Mouse (Mus musculus): ENCODE results near the gene Pomt1. TPM values are rescaled to one million over a fixed set of nuclear protein-coding genes. Genes with fewer than 3 reads are reported as not detected.
"Not testable (repeated sequence)": the region's sequence is repeated elsewhere in the genome, so short reads cannot be mapped to it uniquely, and the experiment has no call there.

The Pomt1 gene
- polyA plus RNA-seq, 1 experiment from 2014 or later, result 6.4 TPM

GRCm38 (mm10) chr2:32294348-32294747, 58.0 kb downstream of the Pomt1 start:
- DNase-seq, result no peak
- ATAC-seq, result no peak
- H3K36me3 ChIP-seq (replicated peaks; ENCODE audit: insufficient read depth, low read length), result peaks cover 39% of the 10 kb centered on the region
- H3K4me3 ChIP-seq (ENCODE audit: low read depth, low read length), result no peak overlapping the region
- H3K27me3 ChIP-seq (ENCODE audit: insufficient read depth, low read length), result no peaks in the 10 kb centered on the region
- H3K9me3 ChIP-seq (ENCODE audit: low read length), result no peaks in the 10 kb centered on the region
- H3K9ac ChIP-seq (replicated peaks), result no peak overlapping the region
- no peak overlapping the region for H3K27ac ChIP-seq (ENCODE audit: low read depth)
- no peak overlapping the region for H3K4me2 ChIP-seq (ENCODE audit: low read depth, low read length)
- WGBS (ENCODE audit: insufficient replicate concordance), result 88% methylated on average over 8 of the region's 8 CpGs
- TF ChIP-seq EP300 (IDR thresholded peaks at IDR 0.05; ENCODE audit: low read depth) (no peak), CTCF (IDR thresholded peaks at IDR 0.05; ENCODE audit: low read depth) (no peak)
- H3K4me1 ChIP-seq (ENCODE audit: insufficient read depth), result peaks cover 11% of the 10 kb centered on the region

DNA sequence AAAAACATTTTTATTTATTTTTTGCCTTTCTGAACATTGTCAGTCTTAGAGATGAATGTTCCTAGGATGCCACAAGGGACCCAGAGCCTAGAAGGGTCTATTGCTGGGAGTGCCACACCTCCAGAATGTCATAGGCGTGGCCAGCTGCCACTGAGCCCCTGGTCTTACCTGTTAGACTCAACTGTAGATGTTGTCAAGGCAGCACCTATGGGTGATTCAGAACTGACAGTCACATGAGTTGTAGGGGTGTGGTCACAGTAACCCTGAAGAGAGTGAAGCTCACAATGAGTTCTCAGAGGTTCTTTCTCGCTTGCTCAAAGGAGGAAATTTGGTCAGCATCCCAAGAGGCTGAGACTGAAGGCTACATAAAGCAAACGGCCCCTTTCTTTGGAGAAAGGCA, 58.9 kb downstream of the Pomt1 start:
- H3K27me3 ChIP-seq (ENCODE audit: insufficient read depth, low read length), result no peaks in the 10 kb centered on the region
- 90% methylated on average over 3 of the region's 3 CpGs for WGBS (ENCODE audit: insufficient replicate concordance)
- H3K4me2 ChIP-seq (ENCODE audit: low read depth, low read length), result no peak overlapping the region
- ATAC-seq, result no peak
- TF ChIP-seq EP300 (IDR thresholded peaks at IDR 0.05; ENCODE audit: low read depth), result no peak
- TF ChIP-seq CTCF (IDR thresholded peaks at IDR 0.05; ENCODE audit: low read depth), result no peak
- H3K27ac ChIP-seq (ENCODE audit: low read depth), result no peak overlapping the region
- no peak for DNase-seq
- peaks cover 4% of the 10 kb centered on the region; the same call in 1 of the 2 replicates for H3K4me1 ChIP-seq (ENCODE audit: insufficient read depth)
- no peaks in the 10 kb centered on the region for H3K9me3 ChIP-seq (ENCODE audit: low read length)
- no peak overlapping the region for H3K9ac ChIP-seq (replicated peaks)
- no peak overlapping the region for H3K4me3 ChIP-seq (ENCODE audit: low read depth, low read length)
- H3K36me3 ChIP-seq (replicated peaks; ENCODE audit: insufficient read depth, low read length), result peaks cover 48% of the 10 kb centered on the region

DNA sequence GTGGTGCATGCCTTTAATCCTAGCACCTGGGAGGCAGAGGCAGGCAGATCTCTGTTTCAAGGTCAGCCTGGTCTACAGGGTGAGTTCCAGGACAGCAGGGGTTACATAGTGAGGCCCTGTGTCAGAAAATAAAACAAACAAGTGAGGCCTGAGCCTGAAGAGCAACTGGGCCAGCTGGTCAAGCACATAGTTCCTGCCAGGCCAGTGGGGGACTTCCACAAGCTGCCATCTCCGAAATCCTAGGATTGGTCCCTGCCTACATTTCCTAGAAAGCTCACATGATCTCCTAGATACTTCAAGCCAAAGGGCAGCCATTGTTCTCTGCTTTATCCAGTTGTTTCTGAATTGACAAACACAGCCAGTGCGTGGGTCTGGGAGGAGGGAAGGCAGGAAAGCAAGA, 59.5 kb downstream of the Pomt1 start:
- 67% methylated on average over 2 of the region's 2 CpGs for WGBS (ENCODE audit: insufficient replicate concordance)

DNA sequence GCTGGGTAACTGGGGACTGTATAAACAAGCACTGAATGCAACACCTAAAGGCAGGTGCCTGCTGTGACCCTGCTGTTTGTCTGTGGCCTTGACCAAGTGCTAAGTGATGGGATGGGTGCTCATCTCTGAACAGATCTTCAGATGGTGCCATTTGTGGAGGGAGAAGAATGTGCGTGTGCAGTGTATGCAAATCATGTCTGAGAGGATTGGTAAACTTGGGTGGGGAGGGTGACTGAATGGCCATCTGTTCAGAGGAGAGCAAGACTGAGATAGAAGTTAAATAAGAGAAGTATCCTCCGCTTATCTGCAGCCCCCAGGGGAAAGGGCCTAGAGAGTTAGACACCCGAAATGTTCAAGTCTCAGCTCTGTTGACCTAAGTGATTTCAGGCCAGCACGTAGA, 63.1 kb downstream of the Pomt1 start:
- DNase-seq (no peak), ATAC-seq (no peak)
- 81% methylated on average over 4 of the region's 4 CpGs for WGBS (ENCODE audit: insufficient replicate concordance)
- TF ChIP-seq EP300 (IDR thresholded peaks at IDR 0.05; ENCODE audit: low read depth) (no peak), CTCF (IDR thresholded peaks at IDR 0.05; ENCODE audit: low read depth) (no peak)
- peaks cover 73% of the 10 kb centered on the region for H3K36me3 ChIP-seq (replicated peaks; ENCODE audit: insufficient read depth, low read length)
- no peak overlapping the region for H3K27ac ChIP-seq (ENCODE audit: low read depth)
- H3K4me3 ChIP-seq (ENCODE audit: low read depth, low read length), result no peak overlapping the region
- no peaks in the 10 kb centered on the region for H3K27me3 ChIP-seq (ENCODE audit: insufficient read depth, low read length)
- no peaks in the 10 kb centered on the region for H3K9me3 ChIP-seq (ENCODE audit: low read length)
- no peak overlapping the region for H3K4me2 ChIP-seq (ENCODE audit: low read depth, low read length)
- H3K4me1 ChIP-seq (ENCODE audit: insufficient read depth), result no peaks in the 10 kb centered on the region
- H3K9ac ChIP-seq (replicated peaks), result no peak overlapping the region

More for the DNA sequence above, 59.5 kb downstream of the Pomt1 start:
- not testable (repeated sequence) for H3K4me2 ChIP-seq (ENCODE audit: low read depth, low read length); H3K9me3 ChIP-seq (ENCODE audit: low read length); H3K27me3 ChIP-seq (ENCODE audit: insufficient read depth, low read length); H3K9ac ChIP-seq (replicated peaks); H3K27ac ChIP-seq (ENCODE audit: low read depth); DNase-seq; H3K4me1 ChIP-seq (ENCODE audit: insufficient read depth); H3K4me3 ChIP-seq (ENCODE audit: low read depth, low read length); ATAC-seq
- peaks cover 49% of the 10 kb centered on the region for H3K36me3 ChIP-seq (replicated peaks; ENCODE audit: insufficient read depth, low read length)

DNA sequence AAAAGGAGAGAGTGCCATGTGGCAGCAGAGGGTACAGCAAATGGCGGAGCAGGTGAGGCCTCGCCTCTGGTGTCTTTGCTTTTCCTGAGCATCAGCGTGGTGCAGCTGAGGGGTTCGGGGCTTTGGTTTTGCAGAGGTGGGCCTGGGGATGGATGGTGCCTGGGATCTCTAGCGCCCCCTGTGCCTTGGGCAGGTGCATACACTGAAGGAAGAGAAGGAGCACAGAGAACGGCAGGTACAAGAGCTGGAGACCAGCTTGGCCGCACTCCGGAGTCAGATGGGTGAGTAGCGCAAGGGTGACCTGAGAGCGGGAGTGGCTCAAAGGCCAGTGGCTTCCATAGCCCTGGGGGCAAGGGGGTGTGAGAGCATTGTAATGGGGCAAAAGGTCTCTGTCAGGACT, 66.6 kb downstream of the Pomt1 start:
- ATAC-seq (no peak), DNase-seq (no peak)
- no peak overlapping the region for H3K27ac ChIP-seq (ENCODE audit: low read depth)
- no peaks in the 10 kb centered on the region for H3K4me1 ChIP-seq (ENCODE audit: insufficient read depth)
- no peaks in the 10 kb centered on the region for H3K9me3 ChIP-seq (ENCODE audit: low read length)
- 87% methylated on average over 9 of the region's 10 CpGs for WGBS (ENCODE audit: insufficient replicate concordance)
- no peak overlapping the region for H3K9ac ChIP-seq (replicated peaks)
- TF ChIP-seq EP300 (IDR thresholded peaks at IDR 0.05; ENCODE audit: low read depth) (no peak), CTCF (IDR thresholded peaks at IDR 0.05; ENCODE audit: low read depth) (peak; percentile 46)
- H3K4me2 ChIP-seq (ENCODE audit: low read depth, low read length), result no peak overlapping the region
- no peaks in the 10 kb centered on the region for H3K27me3 ChIP-seq (ENCODE audit: insufficient read depth, low read length)
- peaks cover 82% of the 10 kb centered on the region for H3K36me3 ChIP-seq (replicated peaks; ENCODE audit: insufficient read depth, low read length)
- H3K4me3 ChIP-seq (ENCODE audit: low read depth, low read length), result no peak overlapping the region

DNA sequence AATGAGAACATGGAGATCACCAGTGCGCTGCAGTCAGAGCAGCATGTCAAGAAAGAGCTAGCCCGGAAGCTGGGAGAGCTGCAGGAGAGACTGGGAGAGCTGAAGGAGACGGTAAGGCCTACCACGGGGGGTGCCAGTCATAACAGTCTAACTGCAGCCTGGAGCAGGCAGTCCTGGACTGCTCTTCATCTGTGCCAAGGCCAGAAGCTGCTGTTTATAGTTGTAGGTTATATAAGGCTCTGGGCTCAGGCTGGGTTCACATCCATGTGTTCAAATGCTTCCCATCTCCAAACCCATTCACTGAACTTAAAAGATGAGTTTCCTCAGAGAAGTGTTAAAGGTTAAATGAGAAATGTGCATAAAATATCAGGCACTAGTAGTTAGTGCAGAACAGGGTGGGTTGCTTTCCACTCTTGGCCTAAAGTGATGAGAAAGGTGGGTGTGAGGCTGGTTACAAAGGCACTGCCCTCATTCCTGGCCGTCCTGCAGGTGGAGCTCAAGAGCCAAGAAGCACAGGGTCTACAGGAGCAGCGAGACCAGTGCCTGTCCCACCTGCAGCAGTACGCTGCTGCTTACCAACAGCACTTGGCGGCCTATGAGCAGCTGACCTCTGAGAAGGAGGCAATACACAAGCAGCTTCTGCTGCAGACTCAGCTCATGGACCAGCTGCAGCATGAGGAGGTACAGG, 67.9 kb downstream of the Pomt1 start:
- DNase-seq (peak; percentile 65), ATAC-seq (no peak; the same call in 1 of the 2 replicates)
- Histone ChIP-seq H3K9ac (replicated peaks) (no peak overlapping the region), H3K4me3 (ENCODE audit: low read depth, low read length) (no peak overlapping the region), H3K27me3 (ENCODE audit: insufficient read depth, low read length) (no peaks in the 10 kb centered on the region), H3K36me3 (replicated peaks; ENCODE audit: insufficient read depth, low read length) (peaks cover 77% of the 10 kb centered on the region), H3K4me2 (ENCODE audit: low read depth, low read length) (no peak overlapping the region), H3K9me3 (ENCODE audit: low read length) (no peaks in the 10 kb centered on the region), H3K27ac (ENCODE audit: low read depth) (no peak overlapping the region), H3K4me1 (ENCODE audit: insufficient read depth) (no peaks in the 10 kb centered on the region)
- peak; percentile 76 for TF ChIP-seq CTCF (IDR thresholded peaks at IDR 0.05; ENCODE audit: low read depth)
- no peak for TF ChIP-seq EP300 (IDR thresholded peaks at IDR 0.05; ENCODE audit: low read depth)
- WGBS (ENCODE audit: insufficient replicate concordance), result 66% methylated on average over 8 of the region's 8 CpGs

Other genes with a start within 250 kb of the Pomt1 start
- gene Fam78a, start 151.7 kb upstream of the Pomt1 start, polyA plus RNA-seq (2015; fragmentation: Nextera tagmentation; extraction: Ambion mirVana), result 3.8 and 4.3 TPM in 2 replicates
- gene Plpp7, start 141.1 kb upstream of the Pomt1 start, polyA plus RNA-seq (2015; fragmentation: Nextera tagmentation; extraction: Ambion mirVana), result 1.6 and 1.7 TPM in 2 replicates
- 7.5 and 8.4 TPM in 2 replicates for gene Prrc2b, start 85.5 kb upstream of the Pomt1 start, polyA plus RNA-seq (2015; fragmentation: Nextera tagmentation; extraction: Ambion mirVana)
- 26.9 and 33.3 TPM in 2 replicates for gene Uck1, start 23.6 kb downstream of the Pomt1 start, polyA plus RNA-seq (2015; fragmentation: Nextera tagmentation; extraction: Ambion mirVana)
- gene Golga2, start 50.8 kb downstream of the Pomt1 start, polyA plus RNA-seq (2015; fragmentation: Nextera tagmentation; extraction: Ambion mirVana), result 5.8 and 7.0 TPM in 2 replicates
- gene Swi5, start 51.5 kb downstream of the Pomt1 start, polyA plus RNA-seq (2015; fragmentation: Nextera tagmentation; extraction: Ambion mirVana), result 188 and 209 TPM in 2 replicates
- 9.0 and 9.9 TPM in 2 replicates for gene Ciz1, start 115.7 kb downstream of the Pomt1 start, polyA plus RNA-seq (2015; fragmentation: Nextera tagmentation; extraction: Ambion mirVana)
- gene Dnm1, start 116.7 kb downstream of the Pomt1 start, polyA plus RNA-seq (2015; fragmentation: Nextera tagmentation; extraction: Ambion mirVana), result 0.06 and 0.25 TPM in 2 replicates
- 30.1 and 32.2 TPM in 2 replicates for gene 1110008P14Rik, start 145.3 kb downstream of the Pomt1 start, polyA plus RNA-seq (2015; fragmentation: Nextera tagmentation; extraction: Ambion mirVana)
- gene Lcn2, start 151.7 kb downstream of the Pomt1 start, polyA plus RNA-seq (2015; fragmentation: Nextera tagmentation; extraction: Ambion mirVana), result 411 and 419 TPM in 2 replicates
- 13.8 and 15.7 TPM in 2 replicates for gene Ptges2, start 159.3 kb downstream of the Pomt1 start, polyA plus RNA-seq (2015; fragmentation: Nextera tagmentation; extraction: Ambion mirVana)
- gene Naif1, start 213.9 kb downstream of the Pomt1 start, polyA plus RNA-seq (2015; fragmentation: Nextera tagmentation; extraction: Ambion mirVana), result 1.6 and 1.8 TPM in 2 replicates
- gene Slc25a25, start 214.9 kb downstream of the Pomt1 start, polyA plus RNA-seq (2015; fragmentation: Nextera tagmentation; extraction: Ambion mirVana), result 32.4 and 36.9 TPM in 2 replicates